Mouse (Mus musculus) adrenal gland, postnatal 14 days (tissue): ENCODE data around the gene Vgll4. TPM values are rescaled to one million over a fixed set of nuclear protein-coding genes. Genes with fewer than 3 reads are reported as not detected.

Experiments
- DNase-seq: peaks from one replicate; pipeline ENCODE4 v3.0.0; 2021; ENCODE audit warnings: mixed read lengths
- total RNA-seq: library from RNA; stranded (reverse); gene quantifications from 2 replicates; pipeline ENCODE4 v1.2.3, GENCODE M21; 2021

Vgll4 gene
- total RNA-seq, 1 experiment from 2014 or later, result 71.6 TPM

DNA sequence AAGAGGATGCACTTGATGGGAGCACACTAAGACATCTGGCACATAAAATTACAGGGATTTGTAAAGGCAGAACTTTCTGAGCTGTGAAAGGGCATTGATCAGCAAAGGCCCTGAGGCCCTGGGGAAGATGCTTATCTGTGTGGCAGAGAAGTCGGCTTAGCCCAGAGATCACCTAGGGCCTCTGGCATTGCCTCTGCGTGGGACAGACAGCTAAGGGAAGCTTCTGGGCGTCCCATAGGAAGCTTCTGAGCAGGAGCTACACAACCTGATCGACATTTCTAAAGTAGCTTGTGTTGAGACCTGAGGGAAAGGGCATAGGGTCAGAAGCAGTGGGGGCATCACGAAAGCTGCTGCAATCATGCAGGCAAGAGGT is 32.9 kb downstream of the Vgll4 start:
- no peak for DNase-seq

DNA sequence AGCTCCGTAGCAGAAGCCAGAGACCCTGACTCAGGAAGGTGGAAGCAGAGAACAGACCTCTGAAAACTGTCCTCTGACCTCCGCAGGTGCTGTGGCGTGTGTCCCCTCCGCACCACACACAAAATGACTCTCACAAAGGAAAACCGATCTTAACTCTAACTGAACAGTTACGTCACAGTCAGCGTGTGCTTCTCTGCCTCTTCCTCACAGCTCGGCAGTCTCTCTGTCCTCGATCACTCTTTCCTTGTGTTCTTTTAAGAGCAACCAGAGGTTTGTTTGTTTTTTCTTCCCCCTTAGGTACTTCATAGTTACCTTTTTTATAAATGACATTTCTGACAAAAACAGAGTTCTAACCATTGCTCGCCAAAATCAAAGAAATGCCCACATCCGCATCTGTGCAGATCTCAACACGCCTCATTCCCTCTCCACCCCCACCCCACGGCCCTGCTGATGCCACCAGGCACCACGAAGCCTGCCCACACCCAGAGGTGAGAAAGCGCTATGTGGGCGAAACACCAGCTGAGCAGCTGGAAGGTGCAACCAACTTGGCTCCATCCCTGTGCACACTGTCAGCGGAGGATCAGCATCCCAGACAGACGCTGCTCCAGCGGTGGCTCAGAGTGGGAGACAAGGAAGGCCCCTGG is 33.4 kb downstream of the Vgll4 start:
- DNase-seq, result no peak

DNA sequence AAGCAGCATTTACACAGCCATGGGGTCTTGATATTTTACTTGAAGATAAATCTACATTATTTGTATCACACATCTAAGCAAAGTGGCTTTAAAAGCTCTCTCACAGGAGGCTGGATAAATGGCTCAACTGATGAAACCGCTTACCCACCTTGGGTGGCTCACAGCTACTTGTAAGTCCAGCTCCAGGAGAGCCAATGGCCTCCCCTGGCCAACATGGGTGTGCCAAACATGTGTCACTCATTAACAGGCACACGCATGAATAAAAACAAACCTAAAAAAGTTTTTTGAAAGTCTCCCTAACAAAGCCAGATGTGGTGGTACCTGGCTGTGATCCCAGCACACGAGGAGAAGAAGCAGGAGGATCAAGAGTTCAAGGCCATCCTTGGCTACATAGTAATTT is 34.4 kb downstream of the Vgll4 start:
- no peak for DNase-seq

DNA sequence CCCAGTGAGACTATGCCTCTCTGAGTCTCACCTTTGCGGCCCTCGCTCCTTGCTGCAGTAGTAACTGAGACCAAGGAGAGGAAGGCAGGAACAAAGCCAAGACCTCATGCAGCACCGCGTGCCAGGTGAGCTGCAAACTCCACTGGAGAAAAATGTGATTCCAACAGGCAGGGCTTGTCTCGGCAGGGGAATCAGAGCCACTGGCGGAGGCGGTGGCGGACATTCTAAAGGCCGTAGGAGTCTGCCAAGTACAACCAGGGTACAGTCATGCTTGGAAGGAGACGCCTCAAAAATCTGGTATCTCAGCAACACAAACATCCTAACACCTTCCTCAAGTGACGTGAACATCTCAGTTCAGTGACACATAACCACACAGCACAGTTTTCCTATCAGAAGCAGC is 35.7 kb downstream of the Vgll4 start:
- DNase-seq, result no peak

DNA sequence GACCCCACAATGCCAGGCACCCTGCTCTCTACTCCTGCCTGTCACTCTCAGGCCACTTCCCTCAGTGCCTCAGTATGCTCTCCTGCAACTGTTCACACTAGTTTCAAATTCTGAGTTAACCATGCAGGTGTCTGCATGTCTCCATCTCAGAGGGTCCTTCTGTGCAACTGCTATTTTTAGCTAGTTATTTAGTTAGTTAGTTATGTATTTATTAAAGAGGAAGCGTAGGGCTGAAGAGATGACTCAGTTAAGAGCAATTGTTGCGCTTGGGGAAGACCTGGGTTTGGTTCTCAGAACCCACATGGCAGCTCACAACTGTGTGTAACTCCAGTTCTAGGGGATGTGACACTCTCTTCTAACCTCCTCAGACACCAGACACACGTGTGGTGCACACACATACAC is 36.8 kb downstream of the Vgll4 start:
- DNase-seq, result no peak

DNA sequence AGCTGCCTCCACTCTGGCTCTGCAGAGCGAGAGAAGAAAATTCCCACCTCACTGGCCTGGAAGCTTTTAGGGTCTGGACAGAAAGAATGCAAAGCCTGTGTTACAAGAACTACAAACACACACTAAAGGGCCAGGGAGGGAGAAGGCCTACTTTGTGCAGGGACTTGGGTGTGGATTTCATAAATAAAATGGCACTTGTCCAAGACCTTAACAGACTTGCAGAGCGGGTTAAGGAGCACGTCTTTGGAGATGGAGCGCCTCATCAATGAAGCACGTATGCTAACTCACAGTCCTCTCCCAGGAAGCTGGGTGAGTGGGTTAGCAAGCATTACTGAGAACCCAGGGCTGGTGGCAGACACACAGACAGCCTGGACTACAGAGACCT is 37.7 kb downstream of the Vgll4 start:
- DNase-seq, result no peak

DNA sequence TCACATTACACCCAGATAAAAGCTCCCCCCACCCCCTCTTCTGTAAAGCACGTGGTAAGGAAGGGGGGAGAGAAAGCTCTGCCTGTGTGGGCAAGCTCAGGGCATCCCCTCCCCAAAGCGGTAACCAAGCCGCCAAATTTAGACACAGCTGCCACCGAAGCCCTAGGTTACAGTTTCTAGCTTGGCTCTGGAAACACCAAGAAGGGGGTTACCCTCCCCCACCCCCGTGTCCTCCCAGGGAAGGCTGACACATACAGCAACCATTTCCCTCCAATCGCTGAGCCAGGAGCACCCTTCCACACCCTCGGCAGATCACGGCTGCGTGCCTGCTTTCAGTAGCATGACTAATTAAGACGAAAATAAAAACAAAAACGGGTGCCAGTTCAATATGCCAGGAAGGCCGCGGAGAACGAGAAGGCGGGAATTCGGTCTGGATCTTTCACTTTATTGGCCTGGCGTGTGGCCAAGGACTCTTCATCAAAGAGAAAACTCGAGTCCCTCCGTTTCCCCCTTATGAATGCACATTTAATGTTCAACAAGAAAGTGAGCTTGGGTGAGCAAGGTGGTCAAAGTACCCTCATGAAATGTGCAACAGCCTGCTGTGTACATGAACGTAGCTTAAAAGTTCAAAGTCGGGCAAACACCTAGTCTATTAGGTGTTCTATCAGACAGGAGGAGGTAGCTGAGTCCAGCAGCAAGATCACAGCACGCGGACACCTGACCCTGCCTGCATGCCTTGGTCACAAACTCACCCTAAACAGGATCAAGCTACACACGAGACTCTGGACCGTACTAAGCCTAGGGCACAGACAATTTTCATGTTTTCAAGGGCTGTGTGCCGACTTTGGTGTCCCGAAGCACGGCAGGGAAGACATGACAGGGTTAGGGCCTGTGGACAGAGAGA is 38.3 kb downstream of the Vgll4 start:
- peak; percentile 55 for DNase-seq

DNA sequence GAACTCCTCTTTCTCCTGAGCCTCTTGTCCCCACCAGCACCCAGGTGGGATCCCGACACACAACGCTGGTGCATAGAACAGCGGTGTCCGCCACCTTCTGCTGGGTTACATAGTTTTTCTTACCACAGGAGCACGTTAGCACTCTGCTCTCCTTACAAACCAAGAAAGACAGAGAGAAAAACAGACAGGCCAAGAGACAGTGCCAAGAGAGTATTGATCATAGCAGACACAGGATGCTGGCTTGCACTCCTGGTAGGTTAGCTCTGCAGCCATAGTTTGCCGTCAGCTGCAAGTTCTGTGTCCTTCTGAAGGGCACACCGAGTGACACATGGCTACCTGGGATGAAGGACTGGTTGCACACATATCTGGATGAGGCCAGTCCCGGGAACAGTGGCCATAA is 39.1 kb downstream of the Vgll4 start:
- no peak for DNase-seq

DNA sequence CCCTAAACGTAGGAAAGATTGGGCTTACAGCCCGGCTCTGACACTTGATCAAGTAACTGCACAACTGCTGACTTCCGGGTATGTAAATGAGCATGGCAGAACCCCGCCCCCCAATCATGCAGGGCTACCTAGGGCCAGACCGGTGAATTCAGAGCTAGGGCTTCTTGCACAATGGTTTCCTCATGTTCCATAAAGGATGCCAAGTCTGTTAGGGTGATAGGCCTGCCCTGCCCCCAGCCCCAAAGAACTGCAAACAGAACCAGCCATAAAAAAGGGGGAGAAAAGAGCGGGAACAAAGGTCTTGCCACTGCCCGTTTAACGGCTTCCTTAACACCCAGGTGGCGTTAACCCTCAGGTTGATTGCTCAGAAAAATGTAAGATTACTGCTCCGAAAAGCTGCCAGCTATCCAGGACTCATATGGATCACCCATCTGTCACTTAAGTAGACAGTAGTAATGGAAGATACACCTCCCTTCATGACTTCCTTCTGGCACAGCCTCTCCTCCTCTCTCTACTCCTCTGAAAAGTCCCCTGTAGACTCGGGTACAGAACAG is 39.7 kb downstream of the Vgll4 start:
- peak; percentile 68 for DNase-seq

DNA sequence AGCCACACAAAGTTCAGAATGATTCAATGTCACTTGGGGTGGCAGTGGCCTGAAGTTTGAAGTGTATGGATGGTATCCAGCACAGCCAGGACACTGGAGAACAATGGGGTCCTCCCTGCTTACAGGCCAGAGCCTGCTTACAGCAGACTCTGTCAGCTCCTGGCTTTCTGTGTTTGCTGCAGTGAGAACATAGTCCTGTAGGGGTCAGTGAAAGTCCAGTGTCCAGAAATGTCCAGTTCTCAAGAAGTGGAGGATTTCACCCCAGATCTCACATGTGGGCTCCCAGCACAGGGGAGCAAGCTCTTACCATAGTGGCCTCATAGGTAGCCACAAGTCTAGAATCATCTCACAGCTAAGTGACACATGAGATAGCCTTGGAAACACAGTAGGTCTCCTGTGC is 40.4 kb downstream of the Vgll4 start:
- peak; percentile 54 for DNase-seq

DNA sequence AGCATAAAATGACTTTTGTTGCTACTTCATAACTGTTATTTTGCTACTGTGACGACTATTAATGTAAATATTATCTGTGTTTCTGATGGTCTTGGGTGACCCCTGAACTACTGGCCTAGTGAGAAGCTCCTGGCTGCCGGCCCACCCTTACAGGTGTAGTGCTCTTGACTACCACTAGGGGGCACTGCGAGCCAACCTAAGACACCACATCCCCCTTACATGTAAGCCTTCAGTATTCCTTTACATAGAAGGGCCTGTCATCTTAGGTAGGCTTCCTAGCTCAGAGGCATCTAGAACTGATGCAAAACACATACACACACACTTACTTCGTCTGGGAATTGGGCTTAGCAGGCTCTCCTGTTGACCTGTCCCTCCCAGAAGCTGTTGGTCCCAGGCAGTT is 41.3 kb downstream of the Vgll4 start:
- peak; percentile 78 for DNase-seq

DNA sequence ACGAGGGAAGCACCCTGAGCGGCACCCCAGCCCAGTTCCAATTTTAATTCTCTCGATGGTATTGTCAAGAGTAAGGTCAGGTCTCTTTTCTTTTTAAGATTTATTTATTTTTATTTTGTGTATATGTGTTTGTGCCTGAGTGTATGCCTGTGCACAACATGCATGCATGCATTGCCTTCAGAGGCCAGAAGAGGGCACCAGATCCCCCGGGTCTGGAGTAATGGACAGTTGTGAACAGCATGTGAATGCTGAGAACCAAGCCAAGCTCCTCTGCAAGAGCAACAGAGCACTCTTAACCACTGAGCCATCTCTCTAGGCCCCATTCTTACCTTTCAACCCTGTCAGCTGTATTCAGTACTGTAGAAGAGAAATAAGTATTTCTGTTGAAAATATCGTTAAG is 42.4 kb downstream of the Vgll4 start:
- DNase-seq, result no peak

DNA sequence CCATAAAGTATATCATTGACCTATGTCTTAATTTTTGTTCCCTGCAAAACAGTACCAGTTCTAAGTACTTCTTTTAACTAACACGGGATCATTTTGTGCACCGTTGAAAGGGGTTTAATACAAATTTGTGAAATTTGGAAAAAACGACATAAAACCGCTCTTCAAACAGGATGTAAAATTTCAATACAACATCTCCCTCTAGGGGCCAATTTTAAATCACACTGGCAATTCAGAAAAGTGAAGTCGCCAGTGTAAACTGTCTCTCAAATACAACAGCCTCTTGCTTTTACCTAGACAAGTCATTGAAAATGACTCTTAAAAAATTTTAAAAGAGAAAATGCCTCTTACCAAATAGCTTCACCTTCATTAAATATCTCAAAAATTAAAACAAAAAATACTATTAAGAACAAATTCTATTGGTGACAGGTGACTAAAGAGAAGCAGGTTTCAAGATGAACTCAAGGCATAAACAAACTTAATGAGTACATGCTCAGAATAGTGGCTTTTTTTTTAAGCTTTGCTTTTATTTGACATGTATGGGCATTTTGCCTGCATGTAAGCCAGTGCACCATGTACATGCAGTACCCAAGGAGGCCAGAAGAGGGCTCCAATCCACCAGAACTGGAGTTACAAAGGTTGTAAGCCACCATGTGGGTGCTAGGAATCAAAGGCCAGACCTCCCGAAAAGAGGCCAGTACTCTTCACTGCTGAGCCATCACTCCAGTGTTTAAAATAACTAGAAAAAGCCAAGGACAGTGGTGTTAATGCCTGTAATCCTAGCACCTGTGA is 43.2 kb downstream of the Vgll4 start:
- peak; percentile 55 for DNase-seq

DNA sequence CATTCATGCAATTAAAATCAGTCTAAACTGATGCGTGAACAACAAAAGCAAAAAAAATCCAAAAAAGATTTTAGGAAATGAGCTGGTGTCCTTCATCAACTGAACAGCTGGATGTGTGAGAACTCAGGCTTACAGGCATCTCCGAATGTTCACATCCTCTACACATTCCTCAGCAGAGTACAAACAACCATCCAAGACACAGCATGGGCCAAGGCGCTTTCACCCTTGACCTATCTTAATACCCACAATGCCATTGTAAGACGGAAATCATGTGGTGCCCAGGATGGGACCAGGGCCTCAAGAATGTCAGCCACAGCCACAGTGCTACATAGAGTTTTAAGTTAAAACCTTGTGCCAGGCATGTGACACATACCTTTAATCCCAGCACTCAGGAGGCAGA is 44.6 kb downstream of the Vgll4 start:
- DNase-seq, result no peak

DNA sequence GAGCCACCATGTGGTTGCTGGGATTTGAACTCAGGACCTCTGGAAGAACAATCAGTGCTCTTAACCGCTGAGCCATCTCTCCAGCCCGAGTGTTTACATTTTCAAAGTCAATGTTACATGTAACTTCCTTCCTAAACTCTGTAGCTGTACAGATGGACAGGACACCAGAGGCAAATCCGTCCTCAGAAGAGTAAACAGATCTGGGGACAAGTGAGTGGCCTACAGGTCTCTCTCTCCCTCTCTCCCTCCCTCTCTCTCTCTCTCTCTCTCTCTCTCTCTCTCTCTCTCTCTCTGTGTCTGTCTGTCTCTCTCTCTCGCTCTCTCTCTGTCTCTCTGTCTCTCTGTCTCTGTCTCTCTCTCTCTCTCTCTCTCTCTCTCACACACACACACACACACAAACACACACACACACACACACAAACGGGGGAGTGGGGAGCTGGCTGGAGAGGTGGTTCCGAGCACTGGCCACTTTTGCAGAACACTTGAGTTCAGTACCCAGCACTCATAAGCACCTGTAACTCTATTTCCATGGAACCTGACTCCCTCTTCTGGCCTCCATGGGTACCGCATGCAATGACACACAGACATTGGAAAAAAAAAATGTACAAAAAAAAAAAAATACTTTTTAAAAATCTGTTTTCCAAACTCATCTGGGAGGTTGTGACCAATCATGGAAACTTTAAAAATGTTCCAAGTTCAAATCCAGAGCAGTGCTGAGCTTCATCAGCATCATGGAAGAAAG is 47.3 kb downstream of the Vgll4 start:
- DNase-seq, result peak; percentile 46

DNA sequence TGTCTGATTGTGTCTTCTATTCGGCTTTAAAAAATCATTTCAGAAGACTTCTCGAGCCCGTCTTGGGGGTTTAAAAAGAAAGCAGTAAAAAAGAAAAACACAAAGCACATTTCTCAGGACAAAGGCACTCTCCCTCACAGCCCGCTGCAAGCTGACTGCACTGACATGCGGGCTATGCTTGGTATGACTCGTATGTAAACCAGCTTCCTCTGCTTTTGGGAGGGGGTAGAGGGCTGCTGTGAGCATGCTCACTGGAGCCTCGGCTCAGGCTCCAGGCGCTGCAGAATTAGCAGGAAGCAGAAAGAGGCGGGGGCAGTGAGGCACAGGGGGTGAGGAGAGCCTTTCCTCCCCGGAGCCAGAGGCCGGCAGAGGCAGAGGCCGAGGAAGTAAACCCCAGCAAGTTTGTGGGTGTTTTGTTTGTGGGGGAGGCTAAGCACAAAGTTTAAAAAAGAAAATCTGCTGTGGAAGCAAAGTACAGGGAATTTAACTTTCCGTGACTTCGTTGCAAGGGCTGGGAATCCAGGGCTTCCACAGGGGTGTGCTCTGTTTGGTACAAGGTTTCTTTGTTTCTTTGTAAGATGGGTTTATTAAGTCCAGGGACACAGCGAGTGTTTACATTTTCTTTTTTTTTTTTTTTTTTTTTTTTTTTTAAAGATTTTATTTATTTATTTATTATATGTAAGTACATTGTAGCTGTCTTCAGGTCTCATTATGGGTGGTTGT is 48.0 kb downstream of the Vgll4 start:
- peak; percentile 93 for DNase-seq

DNA sequence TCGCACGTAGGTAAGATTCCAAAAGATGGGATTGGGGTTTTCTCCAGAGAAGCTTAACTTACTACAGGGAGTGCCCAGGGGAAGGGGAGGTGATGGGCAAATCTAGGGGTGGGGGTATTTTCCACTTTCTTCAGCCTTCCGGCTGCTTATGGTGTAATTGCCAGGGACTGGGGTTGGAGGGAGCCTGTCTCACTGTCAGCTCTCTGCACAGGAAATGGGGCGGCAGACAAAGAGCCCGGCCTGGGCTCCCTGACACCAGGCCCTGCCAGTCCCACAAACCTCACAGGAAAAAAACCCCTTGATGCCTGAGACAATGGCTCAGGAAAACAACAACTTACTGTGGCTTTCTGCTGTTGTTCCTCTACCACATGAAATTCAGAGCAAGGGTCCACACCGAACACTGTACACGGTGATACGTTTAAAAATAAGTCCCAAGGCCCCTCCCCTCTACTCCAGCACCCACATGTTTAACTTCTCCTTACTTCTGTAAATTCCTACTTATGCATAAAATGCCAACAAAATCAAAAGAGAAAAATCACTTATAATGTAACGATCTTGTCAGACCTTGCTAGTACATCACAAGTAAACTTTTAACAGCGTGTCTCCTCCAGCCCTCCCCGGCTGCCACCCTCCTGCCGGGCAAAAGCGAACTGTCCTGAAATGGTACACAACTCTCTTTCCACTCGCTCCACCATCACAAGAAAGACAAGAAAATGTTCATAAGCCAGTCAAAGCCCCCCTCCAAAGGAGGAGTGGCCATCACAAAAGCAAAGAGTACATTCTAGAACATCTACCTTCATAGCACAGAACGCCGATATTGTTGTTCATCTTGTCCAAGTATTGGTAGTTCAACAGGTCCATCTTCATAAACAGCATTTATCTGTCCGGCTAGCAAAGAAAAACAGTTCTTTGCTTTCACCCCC is 49.0 kb downstream of the Vgll4 start:
- peak; percentile 70 for DNase-seq

DNA sequence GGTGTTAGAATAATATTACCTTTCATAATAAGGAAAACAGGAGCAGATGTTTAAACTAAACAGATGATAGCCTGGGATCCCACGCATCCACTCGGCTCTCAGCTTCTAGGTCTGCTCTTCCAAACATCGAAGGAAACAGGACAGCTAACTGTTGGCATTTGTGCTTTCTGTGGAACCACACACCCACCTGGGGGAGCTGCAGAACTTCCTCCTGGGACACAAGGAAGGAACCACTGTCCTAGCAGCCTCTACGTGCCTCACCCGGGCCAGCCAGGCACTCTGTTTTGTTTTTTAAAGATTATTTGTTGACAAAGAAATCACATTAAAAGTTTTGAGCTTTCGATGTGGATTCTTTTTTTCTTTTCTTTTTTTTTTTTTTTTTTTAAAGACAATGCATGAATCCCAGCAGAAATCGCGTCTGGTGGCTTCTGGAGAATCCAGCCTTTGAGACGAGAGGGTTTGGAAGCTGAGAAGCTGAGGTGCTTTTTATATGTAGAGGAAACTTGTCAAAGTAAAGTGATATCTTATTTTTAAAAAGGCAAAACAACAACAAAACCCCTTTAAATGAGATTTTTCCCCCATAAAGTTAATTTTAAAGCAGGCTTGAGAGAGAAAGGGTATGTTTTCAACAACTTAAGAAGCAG is 50.0 kb downstream of the Vgll4 start:
- peak; percentile 49 for DNase-seq

DNA sequence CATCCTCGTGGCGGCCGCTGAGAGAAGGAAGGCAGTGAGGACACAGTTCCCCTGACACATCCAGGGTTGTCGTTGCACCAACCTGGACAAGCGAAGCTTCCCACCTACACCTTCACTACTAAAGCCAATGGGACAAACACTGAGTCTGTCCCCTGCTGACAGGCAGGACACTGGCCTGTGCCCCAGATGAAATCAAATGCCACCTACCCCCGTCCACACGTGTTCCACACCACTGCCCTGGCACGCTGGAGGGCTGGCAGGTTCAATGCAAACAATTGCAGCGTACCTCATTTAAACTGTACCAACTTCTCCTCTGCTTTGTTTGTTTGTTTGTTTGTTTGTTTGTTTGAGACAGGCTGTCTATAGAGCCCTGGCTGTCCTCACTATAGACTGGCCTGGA is 50.8 kb downstream of the Vgll4 start:
- DNase-seq, result no peak
